Mouse (Mus musculus) spleen, adult 12 weeks (tissue): Measurements from ENCODE around the gene Kbtbd12.

Source experiments
- DNase-seq: peaks from one replicate; pipeline ENCODE4 v3.0.0; 2022; ENCODE audit warnings: low spot score

The Kbtbd12 gene

DNA sequence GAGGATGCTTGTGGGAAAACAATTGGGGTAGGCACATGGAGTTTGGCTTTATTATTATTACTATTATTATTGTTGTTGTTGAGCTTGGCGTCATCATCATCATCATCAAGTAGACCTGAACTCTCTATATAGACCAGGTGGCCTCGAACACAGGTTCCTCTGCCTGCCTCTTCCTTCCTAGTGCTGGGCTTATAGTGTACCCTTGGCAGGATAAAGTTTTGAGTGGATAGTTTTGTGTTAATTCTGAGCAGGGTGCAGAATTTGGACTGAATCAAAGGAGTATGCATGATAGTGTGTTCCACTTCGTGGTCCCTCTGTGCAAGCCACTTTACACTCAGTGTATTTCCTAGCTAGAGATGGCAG lies 137.4 kb downstream of the Kbtbd12 start:
- DNase-seq: no peak

DNA sequence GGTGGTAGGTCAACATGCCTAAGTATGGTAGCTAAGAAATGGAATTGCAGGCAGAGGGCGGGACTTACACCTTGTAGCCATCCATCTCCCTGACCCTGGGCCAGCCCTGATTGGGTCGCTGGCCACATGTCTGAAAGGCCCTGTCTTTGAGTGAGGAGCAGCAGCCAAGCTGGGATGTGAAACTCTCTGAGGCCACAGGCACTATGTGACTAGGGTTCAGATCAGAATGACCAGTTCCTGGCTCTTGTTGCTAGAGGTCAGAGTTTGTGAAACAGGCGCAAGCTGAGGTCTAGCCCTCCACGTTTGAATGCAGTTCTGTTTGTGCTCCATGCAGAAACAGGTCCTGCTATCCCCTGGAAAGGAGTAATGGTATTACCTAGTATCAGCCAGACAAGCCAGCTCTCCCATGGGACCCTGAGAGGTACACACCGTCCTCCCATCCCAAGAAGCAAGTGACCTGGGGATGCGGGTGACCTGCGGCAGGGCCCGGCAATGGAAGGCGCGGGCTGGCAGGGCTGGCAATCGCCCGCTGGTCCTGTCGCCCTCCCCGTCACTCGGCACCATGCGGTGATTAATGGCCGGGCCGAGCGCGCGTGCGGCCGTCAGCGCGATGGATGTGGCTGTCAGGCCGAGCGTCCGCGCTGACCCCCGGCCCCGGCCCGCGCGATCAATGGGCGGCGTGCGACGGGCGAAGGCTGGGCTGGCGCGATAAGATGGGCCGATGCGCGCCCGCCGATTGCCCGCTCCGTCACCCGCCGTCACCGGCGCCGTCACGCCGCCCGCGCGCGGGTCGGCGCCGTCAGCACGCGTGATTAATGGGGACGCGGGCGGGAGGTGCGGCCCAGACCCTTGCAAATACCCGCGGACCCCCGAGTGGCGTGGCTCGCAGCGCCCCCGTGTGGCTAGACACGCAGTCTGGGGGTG lies 138.0 kb downstream of the Kbtbd12 start:
- DNase-seq: peak; percentile 63
